Mouse (Mus musculus): ENCODE measurements around the gene Igfbpl1.

Igfbpl1 gene

DNA sequence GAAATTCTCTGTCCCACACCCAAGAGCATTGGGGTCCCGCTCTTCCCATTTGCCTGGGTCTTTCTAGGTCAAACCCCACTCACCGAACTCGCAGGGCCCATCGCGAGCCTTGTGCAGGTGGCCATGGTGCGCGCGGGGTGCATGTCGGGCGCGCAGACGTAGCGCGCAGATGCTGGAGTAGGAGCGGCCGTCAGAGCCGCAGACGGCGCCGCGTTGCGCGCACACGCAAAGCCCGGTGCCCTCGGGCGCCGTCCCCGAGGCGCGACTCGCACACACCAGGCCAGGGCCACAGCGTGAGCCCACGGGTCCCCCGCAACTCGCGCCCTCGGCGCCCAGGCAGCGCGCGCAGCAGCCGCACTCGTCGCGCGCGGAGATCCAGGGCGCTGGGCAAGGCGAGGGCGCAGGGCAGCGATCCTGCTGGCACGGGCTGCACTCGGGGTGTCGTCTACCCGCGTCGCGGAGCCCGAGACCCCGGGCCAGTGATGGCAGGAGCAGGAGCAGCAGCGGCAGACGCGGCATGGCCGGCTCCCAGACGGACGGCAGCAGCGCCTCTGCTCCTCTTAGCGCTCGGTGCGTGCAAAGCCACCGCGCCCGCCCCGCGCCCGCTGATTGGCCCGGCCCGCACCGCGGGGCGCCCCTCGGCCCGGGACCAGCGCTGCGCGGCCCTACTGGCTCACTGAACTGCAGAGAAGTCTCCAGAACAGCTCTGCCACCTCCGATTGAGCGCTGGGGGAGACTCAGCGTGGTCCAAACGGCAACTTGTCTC lies at the start of gene Igfbpl1:
Igfbpl1 (minus strand) TSS at position 649 of the 766 bp plus-strand sequence.
- no peak for DNase-seq (ENCODE audit: low spot score)

DNA sequence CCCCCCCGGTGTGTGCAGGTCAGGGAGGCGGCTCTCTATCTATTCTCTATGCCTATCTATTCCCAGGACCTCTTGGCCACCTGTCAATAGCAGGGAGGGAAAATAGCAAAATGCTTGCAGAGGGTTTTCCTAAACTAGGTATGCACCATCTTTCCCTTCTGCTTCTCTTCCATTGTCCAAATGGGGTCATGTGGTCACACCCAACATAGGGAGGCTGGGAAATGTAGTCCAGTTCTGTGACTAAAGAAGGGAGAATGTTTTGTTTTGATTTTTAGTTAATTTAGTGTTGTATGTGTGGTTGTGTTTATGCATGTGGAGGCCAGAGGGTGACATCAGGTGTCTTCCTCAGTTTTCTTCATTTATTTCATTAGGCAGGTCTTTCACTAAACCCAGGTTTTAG lies 45.4 kb upstream of the Igfbpl1 start:
- DNase-seq (ENCODE audit: low spot score), result no peak

DNA sequence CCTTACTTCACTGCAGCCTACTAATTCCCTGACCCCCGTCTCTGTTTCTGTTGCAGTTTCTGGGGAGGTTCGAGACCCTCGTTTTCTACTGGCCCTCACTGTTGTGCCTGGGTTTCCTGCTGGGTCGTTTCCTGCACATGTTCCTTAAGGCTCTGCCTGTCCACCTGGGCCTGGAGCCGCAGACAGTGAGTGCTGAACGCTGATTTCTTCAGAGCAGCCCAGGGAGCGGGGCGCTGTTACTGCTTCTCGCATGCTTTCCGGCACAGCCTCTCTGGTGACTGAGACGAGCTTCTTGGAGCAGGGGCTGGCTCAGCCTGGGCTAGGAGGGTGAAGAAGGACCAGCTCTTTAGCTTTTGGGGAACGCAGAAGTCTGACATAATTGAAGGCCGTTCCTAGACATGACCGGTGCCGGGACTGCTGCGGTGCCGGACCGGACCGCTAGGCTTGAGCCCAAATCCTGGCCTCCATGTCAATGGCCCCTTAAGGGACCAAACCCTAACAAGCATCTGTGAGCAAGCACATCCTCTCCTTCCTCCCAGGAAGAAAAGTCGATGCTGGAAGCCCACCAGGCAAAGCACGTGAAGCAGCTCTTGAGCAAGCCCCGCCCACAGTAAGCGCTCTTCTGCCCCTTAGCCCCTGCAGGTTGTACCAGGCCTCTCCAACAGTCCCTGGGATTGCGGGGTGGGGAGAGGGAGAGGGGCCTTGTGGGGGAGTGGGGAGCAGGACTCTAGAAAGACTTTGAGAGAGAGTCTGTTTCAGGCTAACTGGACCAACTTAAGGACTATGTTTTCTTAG lies 42.5 kb upstream of the Igfbpl1 start:
- DNase-seq (ENCODE audit: low spot score), result no peak

DNA sequence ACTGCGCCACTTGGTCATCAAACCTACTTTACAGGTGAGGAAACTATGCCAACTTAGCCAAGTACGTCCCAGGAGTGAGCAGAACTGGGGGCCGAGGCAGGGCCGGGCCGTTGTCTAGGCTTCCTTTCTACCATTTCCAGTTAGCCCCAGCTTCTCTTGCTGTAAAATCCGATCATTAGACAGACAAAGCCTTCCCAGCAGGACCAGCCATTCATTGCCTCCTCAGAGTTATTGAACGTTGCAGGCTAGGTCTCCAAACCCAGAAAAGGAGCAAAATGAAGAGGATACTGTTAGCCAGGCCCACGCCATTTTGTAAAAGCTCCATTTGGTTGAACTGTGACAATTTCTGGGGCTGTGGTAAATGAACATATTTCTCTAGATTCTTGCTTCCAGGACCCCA lies 40.7 kb upstream of the Igfbpl1 start:
- DNase-seq (ENCODE audit: low spot score), result no peak

DNA sequence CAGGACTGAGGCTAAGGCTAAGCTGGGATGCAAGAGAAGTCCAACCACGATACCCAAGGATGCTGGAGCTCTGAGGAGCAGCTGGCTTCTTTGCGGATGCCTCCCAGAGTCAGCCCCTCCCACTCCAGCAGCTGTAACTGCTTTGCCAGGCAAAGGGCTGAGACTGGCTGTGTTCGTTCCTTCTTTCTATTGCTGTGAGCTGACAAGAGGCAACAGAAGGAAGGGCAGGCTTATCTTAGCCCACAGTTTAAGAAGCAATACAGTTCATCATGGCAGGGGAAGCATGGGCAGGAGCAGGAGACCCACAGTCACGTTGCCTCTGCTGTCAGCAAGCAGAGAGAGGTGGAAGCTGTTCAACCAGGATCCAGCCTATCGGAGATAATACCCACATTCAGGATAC lies 34.4 kb upstream of the Igfbpl1 start:
- DNase-seq (ENCODE audit: low spot score), result no peak

DNA sequence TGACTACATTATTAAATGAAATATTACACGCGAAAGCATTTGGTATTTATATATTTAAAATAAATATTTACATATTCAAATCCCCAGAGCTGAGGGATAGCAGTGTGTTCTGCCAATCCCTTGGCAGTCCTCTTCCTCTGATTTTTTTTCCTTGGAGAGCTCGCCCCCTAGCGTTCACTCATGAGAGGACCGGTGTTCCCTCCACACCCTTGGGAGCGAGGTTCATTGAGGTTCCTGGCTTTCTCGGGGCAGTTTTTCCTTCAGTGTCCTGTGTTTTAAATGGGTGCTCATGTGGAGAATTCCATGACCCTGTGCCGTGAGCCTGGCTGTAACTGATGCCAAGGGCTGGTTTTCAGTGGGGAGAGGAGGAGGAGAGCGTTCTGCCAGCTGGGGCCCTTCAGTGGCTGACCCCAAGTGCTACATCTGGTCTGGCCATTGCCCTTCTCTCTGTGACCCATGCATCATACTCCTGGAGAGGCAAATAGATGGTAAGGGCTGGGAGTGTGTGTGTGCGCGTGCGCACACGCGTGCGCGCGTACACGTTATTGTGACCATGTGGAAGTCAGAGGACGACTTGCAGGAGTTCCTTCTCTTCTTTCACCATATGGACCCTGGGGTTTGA lies 29.2 kb upstream of the Igfbpl1 start:
- peak; percentile 55 for DNase-seq (ENCODE audit: low spot score)

DNA sequence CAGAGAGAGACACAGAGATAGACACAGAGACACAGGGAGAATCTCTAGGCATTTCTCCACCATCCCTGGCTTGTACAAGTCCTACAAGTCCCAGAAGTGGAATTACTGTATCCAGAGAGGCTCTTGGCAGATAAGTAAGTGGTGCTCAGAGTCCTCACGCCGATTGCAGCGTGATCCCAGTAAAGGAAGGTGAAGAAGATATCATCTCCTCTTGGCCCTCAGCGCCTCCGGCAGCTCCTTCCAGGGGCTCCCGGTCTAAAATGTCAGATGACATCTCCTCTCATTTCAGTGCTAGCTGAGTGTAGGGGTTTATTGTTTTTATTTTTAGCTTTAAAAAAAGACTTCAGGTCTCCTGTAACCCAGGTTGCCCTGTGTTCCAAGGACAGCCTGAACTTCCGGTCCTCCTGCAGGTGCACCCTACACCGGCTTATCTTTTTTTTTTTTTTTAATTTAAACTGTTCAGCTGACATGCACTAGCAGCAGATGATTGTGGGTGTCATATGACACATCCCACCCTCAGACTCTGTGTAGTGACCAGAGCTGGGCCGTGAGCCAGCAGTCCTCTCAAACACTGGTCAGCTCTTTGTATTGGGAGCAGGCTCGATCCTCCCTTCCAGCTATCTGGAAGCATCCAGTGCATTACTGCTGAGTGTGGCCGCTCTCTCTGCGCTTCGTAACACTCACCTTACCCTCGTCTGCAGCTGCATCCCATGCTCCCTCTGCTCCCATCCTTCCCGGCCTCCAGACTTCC lies 26.9 kb upstream of the Igfbpl1 start:
- no peak for DNase-seq (ENCODE audit: low spot score)

DNA sequence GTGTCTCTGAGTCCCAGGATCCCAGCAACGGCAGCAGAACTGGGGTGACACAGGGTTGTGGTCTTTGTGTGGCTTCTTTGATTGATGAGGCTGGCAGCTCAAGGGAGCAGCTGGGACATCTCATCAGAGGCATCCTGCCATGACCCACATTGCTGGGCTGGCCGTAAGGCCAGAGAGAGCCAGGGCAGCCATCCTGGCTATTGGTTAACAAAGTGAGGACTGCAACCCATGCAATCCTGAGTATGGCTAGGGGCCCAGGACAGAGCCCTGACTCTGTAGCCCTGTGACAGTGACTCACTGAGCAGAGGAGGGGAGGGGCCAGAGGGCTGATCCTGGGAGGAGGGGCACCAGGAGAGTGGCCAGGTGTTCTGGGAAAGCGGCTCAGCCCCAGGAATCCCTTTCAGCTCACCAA lies 24.9 kb upstream of the Igfbpl1 start:
- DNase-seq (ENCODE audit: low spot score), result peak; percentile 82

DNA sequence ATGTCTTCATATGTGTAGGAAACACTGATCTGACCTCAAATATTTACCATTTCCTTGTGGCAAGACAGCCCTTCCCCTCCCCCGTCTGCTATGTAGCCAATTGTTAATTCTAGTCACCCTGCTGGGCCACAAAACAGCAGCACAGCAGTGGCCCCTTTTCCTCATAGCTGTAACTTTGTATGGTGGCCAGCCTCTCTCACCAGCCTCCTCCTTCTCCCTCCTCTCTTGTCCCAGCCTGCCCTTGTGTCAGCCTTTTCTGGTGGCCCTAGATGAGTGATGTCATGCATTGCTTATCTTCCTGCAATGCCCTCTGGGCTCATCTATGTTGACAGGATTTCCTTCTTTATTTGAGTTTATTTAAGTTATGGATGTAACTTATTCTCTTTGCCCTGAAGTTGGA lies 22.7 kb upstream of the Igfbpl1 start:
- no peak for DNase-seq (ENCODE audit: low spot score)

DNA sequence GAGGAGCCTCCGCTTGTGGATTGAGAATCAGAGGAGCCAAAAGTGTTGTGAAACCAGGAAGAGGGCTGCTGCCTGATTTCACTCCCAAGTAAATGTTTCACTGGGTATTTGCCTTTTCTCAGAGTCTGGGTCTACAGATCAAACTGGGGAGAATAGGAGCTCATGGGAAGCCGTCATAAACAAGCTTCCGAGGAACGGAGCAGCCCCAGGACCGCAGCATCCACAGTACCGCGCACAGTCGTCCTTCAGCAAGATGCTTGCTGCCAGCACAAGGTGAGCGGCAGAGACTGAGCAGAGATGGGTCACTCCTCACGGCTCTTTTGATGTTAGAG lies 22.1 kb upstream of the Igfbpl1 start:
- DNase-seq (ENCODE audit: low spot score), result peak; percentile 63

DNA sequence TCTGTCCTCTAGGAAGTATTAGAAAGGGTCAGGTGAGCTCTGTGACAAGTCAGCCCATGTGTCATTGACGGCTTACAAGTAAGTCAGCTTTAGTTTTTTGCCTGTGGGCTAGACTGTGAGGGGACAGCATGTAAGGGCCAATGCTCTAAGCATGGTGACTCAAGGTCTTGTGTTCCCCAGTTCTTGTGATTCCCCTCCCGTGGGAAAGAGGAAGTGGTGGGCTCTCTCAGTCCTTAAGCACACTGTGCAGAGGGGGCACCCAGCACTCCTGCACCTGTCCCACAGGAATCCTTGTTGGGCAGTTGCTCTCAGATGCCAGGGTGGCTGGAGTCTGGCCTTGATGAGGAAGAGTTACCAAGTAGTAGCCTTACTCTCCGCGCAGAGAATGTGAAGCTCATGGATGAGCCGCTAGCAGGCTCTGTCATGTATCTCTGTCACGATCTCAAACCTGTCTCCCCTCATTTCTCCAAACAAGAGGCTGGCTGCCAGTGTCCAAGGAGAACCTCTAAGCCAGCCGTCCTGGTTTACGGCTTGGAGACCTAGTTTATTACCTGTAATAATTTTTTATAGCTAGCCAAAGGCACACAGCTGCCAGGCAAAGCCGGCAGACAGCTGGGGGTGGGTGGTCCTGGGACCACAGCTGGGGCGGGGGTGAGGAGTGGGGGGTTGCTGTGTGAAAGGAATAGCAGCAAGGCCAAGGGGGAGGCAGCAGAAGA lies 21.5 kb upstream of the Igfbpl1 start, which contains the start of gene Stra6l:
Stra6l (plus strand) TSS at position 556 of the 716 bp plus-strand sequence.
- no peak for DNase-seq (ENCODE audit: low spot score)

DNA sequence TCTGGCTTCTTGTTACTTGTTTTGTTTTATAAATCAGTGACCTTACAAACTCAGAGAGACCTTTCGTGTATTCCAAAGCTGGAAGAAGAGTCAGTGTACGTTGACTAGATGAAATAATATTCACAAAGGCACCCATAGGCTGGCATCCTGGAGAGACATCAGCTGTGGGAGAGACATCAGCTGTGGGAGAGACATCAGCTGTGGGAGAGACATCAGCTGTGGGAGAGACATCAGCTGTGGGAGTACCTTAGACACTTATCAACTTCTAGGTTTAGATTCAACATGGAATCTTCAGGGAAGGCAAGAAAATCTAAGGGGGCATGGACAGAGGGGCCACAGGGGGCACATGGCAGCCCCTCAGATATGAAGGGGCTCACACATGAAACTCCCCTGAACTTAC lies 19.5 kb upstream of the Igfbpl1 start:
- no peak for DNase-seq (ENCODE audit: low spot score)

DNA sequence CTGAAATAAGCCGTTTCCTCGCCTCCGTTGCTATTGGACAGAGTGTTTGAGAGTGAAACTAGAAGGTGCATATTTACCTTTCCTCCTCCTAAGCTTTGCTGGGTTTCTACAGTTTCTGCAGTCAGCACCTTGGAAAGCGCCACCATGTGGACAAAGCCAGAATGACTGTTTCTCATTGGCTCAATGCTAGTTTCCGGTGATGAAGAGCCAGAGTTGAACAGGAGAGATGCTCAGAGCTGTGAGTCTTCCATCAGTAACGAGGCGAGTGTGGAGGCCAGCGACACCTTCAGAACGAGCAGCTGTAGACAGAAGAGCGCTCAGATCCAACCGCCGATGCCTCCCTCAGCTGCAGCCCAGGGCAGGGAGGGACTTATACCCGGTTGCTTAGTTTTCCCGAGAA lies 17.6 kb upstream of the Igfbpl1 start:
- peak; percentile 21 for DNase-seq (ENCODE audit: low spot score)

DNA sequence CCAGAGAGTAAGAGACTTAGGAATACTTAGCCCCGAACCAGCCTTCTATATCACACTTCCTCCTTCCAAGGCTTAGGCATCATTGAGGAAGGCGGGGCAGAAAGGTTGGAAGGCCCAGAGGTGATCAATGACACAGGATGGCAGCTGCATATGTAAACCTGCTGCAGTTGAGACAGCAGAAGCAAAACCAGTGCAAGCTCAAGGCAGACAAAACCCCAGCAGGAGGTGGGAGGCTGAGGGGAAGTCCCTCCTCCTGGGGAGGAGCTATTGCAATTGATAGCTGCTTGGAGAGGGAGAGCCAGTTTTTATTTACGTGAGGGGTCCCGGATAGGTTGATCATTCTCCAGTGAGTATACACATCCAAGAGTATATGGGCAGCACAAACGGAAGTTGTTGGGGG lies 6.7 kb upstream of the Igfbpl1 start:
- no peak for DNase-seq (ENCODE audit: low spot score)

DNA sequence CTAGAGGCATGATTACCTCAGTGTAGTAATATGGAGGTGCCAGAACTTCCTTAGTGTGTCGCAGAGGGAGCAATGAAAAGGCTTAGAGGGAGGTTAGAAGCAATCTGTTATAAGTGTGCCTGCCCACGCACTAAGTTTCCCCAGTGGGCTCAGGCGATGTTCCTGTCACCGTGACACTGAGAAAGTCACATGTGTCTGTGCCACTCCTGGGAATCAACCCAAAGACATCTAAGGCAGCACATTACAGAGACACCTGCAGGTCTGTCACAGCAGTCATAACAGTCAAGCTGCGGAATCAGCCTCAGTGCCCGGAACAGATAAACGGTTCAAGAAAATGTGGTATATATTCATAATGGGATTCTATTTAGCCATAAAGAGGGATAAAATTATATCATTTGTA lies 5.3 kb upstream of the Igfbpl1 start:
- DNase-seq (ENCODE audit: low spot score), result no peak

DNA sequence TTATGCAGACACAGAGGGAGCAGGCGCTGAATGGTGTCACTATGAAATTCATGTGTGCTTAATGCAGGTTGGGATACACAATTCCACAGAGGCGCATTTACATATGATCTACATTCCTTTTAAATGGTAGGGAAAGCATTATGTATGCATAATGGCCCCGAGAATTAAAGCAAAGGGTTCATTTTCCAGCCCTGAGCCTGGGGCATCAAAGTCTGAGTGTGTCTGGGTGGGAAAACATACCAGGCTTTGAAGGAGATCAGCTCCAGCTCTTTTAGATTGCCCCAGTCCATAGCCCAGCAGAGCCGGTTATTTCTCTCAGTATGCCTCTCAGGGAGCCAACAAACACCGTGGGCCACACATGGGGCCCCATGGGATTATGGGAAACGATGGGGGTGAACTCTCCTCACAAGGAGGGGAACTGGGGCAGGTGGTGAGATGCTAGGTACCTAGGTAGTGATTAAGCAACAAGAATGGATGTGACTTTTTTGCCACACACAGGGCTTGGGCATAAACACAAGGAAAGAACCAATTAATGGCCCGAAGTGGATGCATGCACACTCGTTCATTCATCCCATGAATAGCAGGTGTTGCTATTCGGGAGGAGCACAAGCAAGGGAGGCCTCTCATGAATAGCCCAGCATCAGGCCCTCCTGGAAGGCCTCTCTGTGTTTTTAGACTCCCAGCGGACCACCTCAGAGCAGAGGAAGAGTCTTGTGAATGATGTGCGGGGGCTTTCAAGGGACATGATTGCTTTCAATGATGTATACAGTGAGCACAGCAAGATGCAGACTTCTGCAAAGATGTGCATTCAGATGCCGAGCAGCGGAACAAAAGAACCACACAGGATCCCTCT lies 3.4 kb upstream of the Igfbpl1 start:
- no peak for DNase-seq (ENCODE audit: low spot score)

DNA sequence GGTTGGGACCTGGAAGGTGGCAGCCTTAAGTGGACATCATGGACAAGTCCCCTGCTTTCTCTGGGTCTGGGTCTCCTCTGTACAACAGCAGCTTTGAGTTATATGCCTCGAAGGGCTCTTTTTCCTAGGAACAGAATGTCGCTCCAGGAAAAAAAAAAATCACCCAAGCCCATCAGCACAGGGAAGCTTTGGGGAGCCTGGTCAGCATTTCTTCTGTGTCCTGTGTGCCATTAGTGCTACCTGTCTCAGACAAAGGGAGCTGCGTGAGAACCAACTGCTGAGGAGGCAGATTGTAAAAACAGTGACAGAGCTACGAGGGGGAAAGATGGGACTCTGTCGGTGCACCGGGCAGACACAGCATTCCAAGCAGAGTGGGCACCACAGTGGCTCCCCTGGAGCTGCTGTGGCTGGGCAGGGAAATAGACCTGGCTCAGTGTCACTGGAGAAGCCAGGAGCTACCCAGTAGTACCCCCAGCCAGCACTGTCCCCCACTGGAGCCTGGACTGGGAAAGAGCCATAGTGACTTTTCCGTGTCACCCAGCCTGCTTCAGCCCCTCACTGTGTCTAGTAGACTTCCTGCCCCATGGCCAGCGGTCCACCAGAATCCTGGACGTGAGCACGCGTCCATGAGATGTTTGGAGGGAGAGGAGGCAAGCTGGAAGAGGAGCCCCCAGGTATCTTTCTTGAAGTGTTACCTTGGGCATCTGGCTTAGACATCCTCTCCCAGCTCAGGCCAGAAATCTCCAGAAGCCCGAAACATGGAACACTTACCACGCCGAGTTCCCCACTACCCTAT lies 1.8 kb downstream of the Igfbpl1 start:
- no peak for DNase-seq (ENCODE audit: low spot score)

DNA sequence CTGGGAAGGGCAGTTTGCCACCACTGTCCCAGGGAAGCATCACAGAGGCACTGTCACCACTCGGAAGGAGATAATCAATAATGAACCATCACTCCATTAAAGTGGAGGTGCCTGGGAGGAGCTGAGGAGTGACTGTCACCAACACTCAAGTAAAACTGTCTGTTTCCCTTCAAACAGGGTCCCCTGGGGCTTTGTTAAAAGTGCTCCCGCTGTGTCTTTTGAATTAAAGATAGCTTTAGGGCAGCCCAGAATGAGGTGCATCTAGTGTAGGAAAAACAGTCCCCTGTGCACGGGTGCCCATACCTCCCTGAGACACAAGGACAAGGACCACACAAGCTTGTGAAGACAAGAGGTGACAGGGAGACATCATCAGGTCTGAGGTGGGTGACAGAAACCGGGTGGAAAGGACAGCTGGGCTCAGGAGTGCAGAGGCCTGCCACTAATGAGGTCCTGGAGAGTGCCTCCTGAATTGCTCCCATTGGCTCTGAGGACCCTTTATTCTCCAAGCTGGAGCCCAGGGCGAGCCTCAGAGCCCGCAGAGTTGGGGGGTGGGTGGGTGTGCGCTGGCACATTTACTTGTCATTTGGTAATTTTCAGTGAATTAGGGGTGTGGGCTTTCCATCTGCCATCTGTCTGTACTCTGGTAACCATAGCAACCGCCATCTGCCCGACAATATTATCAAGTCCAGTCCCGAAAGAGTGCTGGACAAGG lies 2.5 kb downstream of the Igfbpl1 start:
- no peak for DNase-seq (ENCODE audit: low spot score)
